Mouse (Mus musculus) embryonic facial prominence, embryonic 12.5 days (tissue): ENCODE measurements at regions not wholly inside any gene's neighbourhood (a gene's known extent, or its start where the extent isn't known, plus 50 kb on each side); places are given as distances from the start of the nearest gene placed in this dataset.
A peak's percentile ranks its signal among the peaks of the same experiment; 100 is the strongest.

Experiments used
- ATAC-seq: fragments of 200-750 bp; cut with Nextera tagmentation; 2 replicates; pipeline ENCODE4 v1.8.0; 2017; ENCODE audit not compliant: insufficient number of reproducible peaks, insufficient read depth, low FRiP score, low TSS enrichment
- H3K27ac ChIP-seq: fragments of 300-500 bp; sonication (generic); 2 replicates; pipeline ENCODE4 v1.5.1; 2016; ENCODE audit warnings: mild to moderate bottlenecking
- H3K27me3 ChIP-seq: fragments of 300-500 bp; sonication (generic); 2 replicates; pipeline ENCODE4 v1.6.1; 2016; ENCODE audit warnings: mild to moderate bottlenecking, moderate library complexity
- H3K36me3 ChIP-seq: fragments of 300-500 bp; sonication (generic); 2 replicates; pipeline ENCODE4 v1.6.1; 2016; ENCODE audit warnings: mild to moderate bottlenecking
- H3K4me1 ChIP-seq: fragments of 300-500 bp; sonication (generic); 2 replicates; pipeline ENCODE4 v1.6.1; 2016
- H3K4me2 ChIP-seq: fragments of 300-500 bp; sonication (generic); replicated peaks from 2 replicates; pipeline ENCODE4 v1.6.1; 2016; ENCODE audit warnings: mild to moderate bottlenecking, moderate library complexity
- H3K4me3 ChIP-seq: fragments of 300-500 bp; sonication (generic); 2 replicates; pipeline ENCODE4 v1.5.1; 2016; ENCODE audit warnings: mild to moderate bottlenecking
- H3K9ac ChIP-seq: fragments of 300-500 bp; sonication (generic); 2 replicates; pipeline ENCODE4 v1.6.1; 2016; ENCODE audit warnings: mild to moderate bottlenecking, moderate library complexity
- H3K9me3 ChIP-seq: fragments of 300-500 bp; sonication (generic); 2 replicates; pipeline ENCODE4 v1.6.1; 2016; ENCODE audit warnings: mild to moderate bottlenecking, moderate library complexity
- WGBS: fragments of 180-500 bp; shearing (Covaris S2); methylation state at CpG from one replicate; pipeline ENCODE4 v1.1.7; 2016; 5-methylcytosine and 5-hydroxymethylcytosine counted together

DNA sequence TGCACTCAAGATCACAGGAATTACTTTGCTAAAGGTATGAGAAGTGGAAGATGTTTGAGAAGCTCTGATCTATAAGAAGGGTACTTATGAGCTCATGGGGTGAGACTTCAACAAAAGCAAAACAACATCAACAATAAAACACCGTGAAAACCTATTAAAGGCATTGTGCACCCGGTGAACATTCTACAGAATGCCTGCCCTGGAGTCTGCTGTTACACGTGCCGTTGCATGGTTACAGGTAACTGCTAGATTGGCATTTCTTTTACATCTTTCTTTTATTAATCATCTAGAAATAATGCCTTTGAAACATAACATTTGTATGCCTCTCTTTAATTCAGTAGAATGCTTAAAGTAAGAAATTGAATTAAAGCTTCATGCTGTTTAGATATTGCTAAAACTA is 661.0 kb downstream of the Pcdh18 start:
- Histone ChIP-seq H3K27me3 (no peaks in the 10 kb centered on the region), H3K4me1 (no peaks in the 10 kb centered on the region), H3K36me3 (no peaks in the 10 kb centered on the region), H3K9me3 (no peaks in the 10 kb centered on the region), H3K27ac (no peak overlapping the region), H3K4me2 (no peak overlapping the region), H3K4me3 (no peak overlapping the region), H3K9ac (no peak overlapping the region)
- no peak for ATAC-seq
- 86% methylated on average over 4 of the region's 4 CpGs for WGBS

GRCm38 (mm10) chr3:49093818-49094680 is 663.1 kb downstream of the Pcdh18 start:
- no peak overlapping the region for H3K4me3 ChIP-seq
- 0 out of 2 replicates have a peak, but pooled peaks have one; percentile 35 for ATAC-seq
- H3K4me2 ChIP-seq: no peak overlapping the region
- no peak overlapping the region for H3K27ac ChIP-seq
- no peaks in the 10 kb centered on the region for H3K4me1 ChIP-seq
- 24% methylated on average over 11 of the region's 11 CpGs for WGBS
- H3K27me3 ChIP-seq: no peaks in the 10 kb centered on the region
- H3K9me3 ChIP-seq: no peaks in the 10 kb centered on the region
- H3K36me3 ChIP-seq: no peaks in the 10 kb centered on the region
- no peak overlapping the region for H3K9ac ChIP-seq

DNA sequence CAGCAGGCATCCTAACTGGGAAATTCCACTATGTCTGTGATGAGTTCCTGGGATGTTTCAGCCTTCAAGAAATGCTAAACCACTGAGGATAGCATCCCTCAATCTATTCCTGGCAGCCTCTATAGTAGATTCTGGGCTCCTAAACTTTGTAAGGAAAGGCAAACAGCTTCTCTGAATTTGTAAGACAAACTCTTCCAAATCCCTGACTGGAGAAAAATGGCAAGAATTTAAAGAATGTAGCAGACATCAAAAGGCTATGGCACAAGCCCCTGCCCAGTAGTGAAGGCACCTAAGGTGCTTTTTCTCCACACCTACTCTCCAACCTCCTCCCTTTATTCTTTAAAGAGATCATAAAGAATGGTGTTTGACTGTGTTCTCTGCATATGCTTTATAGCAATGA is 688.3 kb downstream of the Pcdh18 start:
- no peaks in the 10 kb centered on the region for H3K27me3 ChIP-seq
- H3K4me3 ChIP-seq: no peak overlapping the region
- H3K9me3 ChIP-seq: no peaks in the 10 kb centered on the region
- H3K4me2 ChIP-seq: no peak overlapping the region
- no peak overlapping the region for H3K9ac ChIP-seq
- H3K4me1 ChIP-seq: no peaks in the 10 kb centered on the region
- ATAC-seq: no peak
- no peaks in the 10 kb centered on the region for H3K36me3 ChIP-seq
- no peak overlapping the region for H3K27ac ChIP-seq

GRCm38 (mm10) chr3:49062081-49062480 is 695.0 kb downstream of the Pcdh18 start:
- no peak for ATAC-seq
- Histone ChIP-seq H3K4me2 (no peak overlapping the region), H3K9me3 (no peaks in the 10 kb centered on the region), H3K36me3 (no peaks in the 10 kb centered on the region), H3K4me1 (no peaks in the 10 kb centered on the region), H3K27ac (no peak overlapping the region), H3K9ac (no peak overlapping the region), H3K27me3 (no peaks in the 10 kb centered on the region), H3K4me3 (no peak overlapping the region)
- 81% methylated on average over 9 of the region's 9 CpGs for WGBS

DNA sequence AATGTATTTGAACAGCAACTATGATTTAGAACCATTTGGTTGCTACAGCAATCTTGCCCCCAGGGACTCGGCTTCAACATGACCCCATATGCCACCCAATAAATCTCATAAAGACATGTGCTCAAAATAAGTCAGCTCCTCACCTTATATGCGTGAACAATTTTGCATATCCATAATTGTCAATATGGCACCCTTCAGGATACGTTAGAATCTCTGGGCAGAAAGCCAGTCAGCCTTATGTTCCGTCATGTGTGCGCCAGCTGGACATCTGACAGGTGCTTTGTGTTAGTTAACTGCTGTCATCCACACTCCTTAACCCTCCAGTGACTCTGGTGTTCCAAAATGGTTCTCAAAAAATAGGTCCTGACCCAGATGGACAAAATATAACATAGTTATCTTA is 724.1 kb downstream of the Pcdh18 start:
- Histone ChIP-seq H3K27ac (no peak overlapping the region), H3K4me3 (no peak overlapping the region), H3K27me3 (no peaks in the 10 kb centered on the region), H3K36me3 (no peaks in the 10 kb centered on the region), H3K9me3 (no peaks in the 10 kb centered on the region), H3K4me1 (no peaks in the 10 kb centered on the region), H3K4me2 (no peak overlapping the region), H3K9ac (no peak overlapping the region)
- ATAC-seq: no peak
- WGBS: 68% methylated on average over 5 of the region's 5 CpGs

- Histone ChIP-seq H3K36me3 (no peaks in the 10 kb centered on the region), H3K27ac (no peak overlapping the region), H3K9me3 (no peaks in the 10 kb centered on the region), H3K4me1 (no peaks in the 10 kb centered on the region), H3K9ac (no peak overlapping the region), H3K4me2 (no peak overlapping the region), H3K4me3 (no peak overlapping the region), H3K27me3 (no peaks in the 10 kb centered on the region)
- ATAC-seq: no peak
- 66% methylated on average over 6 of the region's 6 CpGs for WGBS
Measured at GRCm38 (mm10) chr3:49009211-49009967, 747.7 kb downstream of the Pcdh18 start.
